Mouse (Mus musculus) stomach, embryonic 15.5 days (tissue): ENCODE measurements around the gene Siah1b. TPM values are rescaled to one million over a fixed set of nuclear protein-coding genes. Genes with fewer than 3 reads are reported as not detected.

Source experiments
- ATAC-seq: fragments of 200-750 bp; cut with Nextera tagmentation; 2 replicates; pipeline ENCODE4 v1.8.0; 2017; ENCODE audit warnings: low read depth, moderate number of reproducible peaks, moderate TSS enrichment; ENCODE audit not compliant: insufficient read depth, low FRiP score
- H3K27ac ChIP-seq: fragments of 300-500 bp; sonication (generic); 2 replicates; pipeline ENCODE4 v1.5.1; 2015; ENCODE audit warnings: mild to moderate bottlenecking, inconsistent platforms
- H3K27me3 ChIP-seq: fragments of 300-500 bp; sonication (generic); replicated peaks from 2 replicates; pipeline ENCODE4 v1.6.1; 2015; ENCODE audit warnings: inconsistent platforms
- H3K36me3 ChIP-seq: fragments of 300-500 bp; sonication (generic); 2 replicates; pipeline ENCODE4 v1.6.1; 2015; ENCODE audit warnings: inconsistent platforms
- H3K4me1 ChIP-seq: fragments of 300-500 bp; sonication (generic); 2 replicates; pipeline ENCODE4 v1.6.1; 2015; ENCODE audit warnings: inconsistent platforms
- H3K4me2 ChIP-seq: fragments of 300-500 bp; sonication (generic); 2 replicates; pipeline ENCODE4 v1.6.1; 2015; ENCODE audit warnings: mild to moderate bottlenecking, inconsistent platforms
- H3K4me3 ChIP-seq: fragments of 300-500 bp; sonication (generic); replicated peaks from 2 replicates; pipeline ENCODE4 v1.5.1; 2015; ENCODE audit warnings: inconsistent platforms
- H3K9ac ChIP-seq: fragments of 300-500 bp; sonication (generic); 2 replicates; pipeline ENCODE4 v1.6.1; 2015; ENCODE audit warnings: inconsistent platforms
- H3K9me3 ChIP-seq: fragments of 300-500 bp; sonication (generic); 2 replicates; pipeline ENCODE4 v1.6.1; 2016; ENCODE audit warnings: inconsistent platforms
- WGBS: fragments of 180-500 bp; shearing (Covaris S2); methylation state at CpG from one replicate; pipeline ENCODE4 v1.1.7; 2015; 5-methylcytosine and 5-hydroxymethylcytosine counted together
- polyA plus RNA-seq: library from polyadenylated mRNA; unstranded; fragments of >200 nt; fragmentation: Nextera tagmentation; extraction: Ambion mirVana; gene quantifications from 2 replicates; pipeline ENCODE4 v1.2.1, GENCODE M21; 2015

Gene Siah1b
- polyA plus RNA-seq, 1 experiment from 2014 or later: 22.5 TPM

DNA sequence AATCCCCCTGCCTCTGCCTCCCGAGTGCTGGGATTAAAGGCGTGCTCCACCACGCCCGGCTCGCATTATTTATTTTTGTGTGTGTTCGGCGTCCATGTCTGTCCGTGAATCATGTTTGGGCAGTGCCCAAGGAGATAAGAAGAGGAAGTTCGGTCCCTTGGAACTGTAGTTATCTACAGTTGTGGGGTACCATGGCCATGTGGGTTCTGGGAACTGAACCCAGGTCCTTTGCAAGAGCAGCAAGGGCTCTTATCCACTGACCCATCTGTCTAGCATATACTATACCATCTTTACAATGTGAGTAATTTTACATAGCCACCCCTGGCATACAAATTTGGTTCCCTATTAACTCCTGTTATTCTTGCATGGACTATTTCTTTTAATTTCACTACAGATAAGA lies 5.7 kb upstream of the Siah1b start:
- no peak overlapping the region for H3K9ac ChIP-seq
- H3K4me2 ChIP-seq: no peak overlapping the region
- H3K9me3 ChIP-seq: no peaks in the 10 kb centered on the region
- H3K4me3 ChIP-seq: no peak overlapping the region
- H3K27me3 ChIP-seq: no peaks in the 10 kb centered on the region
- 86% methylated on average over 9 of the region's 9 CpGs for WGBS
- no peaks in the 10 kb centered on the region for H3K36me3 ChIP-seq
- no peak for ATAC-seq
- H3K4me1 ChIP-seq: no peaks in the 10 kb centered on the region
- no peak overlapping the region for H3K27ac ChIP-seq

- H3K4me3 ChIP-seq: no peak overlapping the region
- H3K36me3 ChIP-seq: no peaks in the 10 kb centered on the region
- no peak overlapping the region for H3K27ac ChIP-seq
- no peak overlapping the region for H3K4me2 ChIP-seq
- H3K27me3 ChIP-seq: no peaks in the 10 kb centered on the region
- H3K9ac ChIP-seq: no peak overlapping the region
- 77% methylated on average over 4 of the region's 4 CpGs for WGBS
- no peaks in the 10 kb centered on the region for H3K4me1 ChIP-seq
- no peak for ATAC-seq
- H3K9me3 ChIP-seq: no peaks in the 10 kb centered on the region
Observed at GRCm38 (mm10) chrX:164068968-164069367, 7.3 kb downstream of the Siah1b start.

DNA sequence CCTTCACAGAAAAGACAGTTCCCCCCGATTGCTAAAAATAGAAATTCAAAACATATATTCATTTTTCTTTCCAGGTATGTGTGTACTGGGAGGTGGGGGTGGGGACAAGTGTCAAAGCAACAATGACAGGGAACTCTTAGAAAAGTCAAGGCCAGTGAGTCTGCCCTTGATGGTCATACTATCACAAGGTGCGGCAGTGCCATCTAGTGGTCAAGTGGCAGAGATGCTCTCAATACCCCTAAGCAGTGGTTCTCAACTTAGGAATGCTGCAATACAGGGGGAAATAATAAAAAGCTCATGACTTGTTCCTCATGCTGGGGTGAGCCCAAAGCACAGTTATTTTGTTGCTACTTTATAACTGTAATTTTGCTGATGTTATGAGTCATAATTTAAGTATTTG lies 10.1 kb downstream of the Siah1b start:
- peak; percentile 50; the same call in 1 of the 2 replicates for ATAC-seq
- Histone ChIP-seq H3K27me3 (no peaks in the 10 kb centered on the region), H3K27ac (no peak overlapping the region), H3K4me3 (no peak overlapping the region), H3K36me3 (no peaks in the 10 kb centered on the region), H3K9me3 (no peaks in the 10 kb centered on the region), H3K9ac (no peak overlapping the region), H3K4me1 (no peaks in the 10 kb centered on the region), H3K4me2 (no peak overlapping the region)
- WGBS: 13% methylated on average over 2 of the region's 2 CpGs

DNA sequence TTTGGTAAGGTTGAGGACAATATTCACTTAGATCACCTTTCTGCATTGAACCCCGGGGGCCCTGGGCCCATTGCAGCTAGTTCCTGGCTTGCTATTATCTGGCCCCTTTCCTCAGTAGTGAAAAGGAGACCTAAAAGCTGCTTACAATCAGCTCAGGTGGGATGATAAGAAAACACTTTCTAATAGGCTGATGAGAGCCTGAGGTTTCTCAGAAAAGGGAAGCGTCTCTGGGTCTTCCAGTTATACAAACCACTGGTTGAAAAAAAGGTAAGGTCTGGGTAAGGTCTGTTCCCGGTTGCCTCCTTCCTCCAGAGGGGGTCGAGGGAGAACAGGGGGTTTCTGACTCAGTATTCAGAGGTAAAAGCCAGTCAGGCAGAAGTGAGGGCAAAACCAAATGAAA lies 17.2 kb downstream of the Siah1b start:
- Histone ChIP-seq H3K9ac (no peak overlapping the region), H3K27ac (no peak overlapping the region), H3K4me3 (no peak overlapping the region)

DNA sequence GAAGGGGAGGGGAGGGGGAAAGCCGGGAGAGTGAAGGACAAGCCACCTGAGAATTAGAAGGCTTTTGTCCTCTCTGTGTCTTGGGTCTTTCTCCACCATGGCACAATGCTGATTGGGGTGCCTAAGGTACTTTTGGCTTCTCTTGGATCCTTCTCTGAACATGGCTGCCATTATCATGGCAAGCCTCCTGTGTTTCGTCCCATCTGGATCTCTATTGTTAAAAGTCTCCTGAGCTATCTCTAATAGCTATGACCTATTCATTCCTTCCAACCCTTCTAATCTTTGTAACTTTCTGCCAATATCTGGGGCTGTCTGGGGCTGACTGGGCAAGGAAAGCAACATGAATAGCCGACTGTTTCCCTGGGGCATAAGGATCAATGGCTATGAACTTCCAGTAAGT lies 17.8 kb downstream of the Siah1b start:
- no peak overlapping the region for H3K4me3 ChIP-seq
- H3K4me2 ChIP-seq: no peak overlapping the region
- 79% methylated on average over 3 of the region's 3 CpGs for WGBS
- H3K9ac ChIP-seq: no peak overlapping the region
- no peaks in the 10 kb centered on the region for H3K27me3 ChIP-seq
- no peak overlapping the region for H3K27ac ChIP-seq
- H3K4me1 ChIP-seq: no peaks in the 10 kb centered on the region
- no peaks in the 10 kb centered on the region for H3K36me3 ChIP-seq
- H3K9me3 ChIP-seq: no peaks in the 10 kb centered on the region
- ATAC-seq: no peak

More for the DNA sequence above, 17.2 kb downstream of the Siah1b start:
- WGBS: 68% methylated on average over 4 of the region's 4 CpGs
- no peak for ATAC-seq
- no peaks in the 10 kb centered on the region for H3K9me3 ChIP-seq
- no peaks in the 10 kb centered on the region for H3K4me1 ChIP-seq
- H3K36me3 ChIP-seq: no peaks in the 10 kb centered on the region
- H3K4me2 ChIP-seq: no peak overlapping the region
- H3K27me3 ChIP-seq: no peaks in the 10 kb centered on the region

DNA sequence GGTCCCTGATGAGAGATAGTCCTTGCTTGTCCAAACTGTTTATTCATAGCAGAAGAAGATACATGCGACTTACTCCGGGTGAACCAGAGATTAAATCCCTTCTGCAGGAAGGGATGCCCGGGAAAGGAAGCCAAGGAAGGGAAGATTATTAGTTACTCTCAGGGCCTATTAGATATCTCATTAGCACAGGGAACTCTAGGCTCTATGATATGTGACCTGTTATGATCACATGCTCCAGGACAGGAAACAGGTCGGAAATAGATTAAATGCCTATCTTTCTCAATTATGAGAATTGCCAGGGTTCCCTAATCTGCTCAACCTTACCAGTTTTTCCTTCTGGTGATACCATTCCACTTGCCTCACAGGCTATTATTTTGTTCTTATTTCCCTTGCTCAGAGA lies 20.6 kb downstream of the Siah1b start:
- Histone ChIP-seq H3K4me1 (no peaks in the 10 kb centered on the region), H3K4me2 (no peak overlapping the region), H3K27ac (no peak overlapping the region), H3K27me3 (no peaks in the 10 kb centered on the region), H3K9ac (no peak overlapping the region), H3K4me3 (no peak overlapping the region), H3K9me3 (no peaks in the 10 kb centered on the region), H3K36me3 (no peaks in the 10 kb centered on the region)
- no peak for ATAC-seq
- WGBS: 70% methylated on average over 4 of the region's 4 CpGs

- WGBS: 62% methylated on average over 2 of the region's 2 CpGs
- Histone ChIP-seq H3K4me3 (no peak overlapping the region), H3K9ac (no peak overlapping the region), H3K4me2 (no peak overlapping the region), H3K9me3 (no peaks in the 10 kb centered on the region), H3K36me3 (no peaks in the 10 kb centered on the region), H3K27me3 (no peaks in the 10 kb centered on the region), H3K4me1 (no peaks in the 10 kb centered on the region), H3K27ac (no peak overlapping the region)
- ATAC-seq: no peak
Observed at GRCm38 (mm10) chrX:164046736-164047135, 29.6 kb downstream of the Siah1b start.

- Histone ChIP-seq H3K4me2 (no peak overlapping the region), H3K9ac (no peak overlapping the region), H3K4me3 (no peak overlapping the region), H3K9me3 (no peaks in the 10 kb centered on the region), H3K27ac (no peak overlapping the region), H3K27me3 (no peaks in the 10 kb centered on the region), H3K4me1 (no peaks in the 10 kb centered on the region), H3K36me3 (no peaks in the 10 kb centered on the region)
- no peak for ATAC-seq
- WGBS: 61% methylated on average over 13 of the region's 13 CpGs
Observed at GRCm38 (mm10) chrX:164042069-164042468, 34.2 kb downstream of the Siah1b start.

- H3K36me3 ChIP-seq: no peaks in the 10 kb centered on the region
- ATAC-seq: no peak
- H3K27ac ChIP-seq: no peak overlapping the region
- H3K27me3 ChIP-seq: no peaks in the 10 kb centered on the region
- no peak overlapping the region for H3K9ac ChIP-seq
- 58% methylated on average over 2 of the region's 2 CpGs for WGBS
- H3K4me2 ChIP-seq: no peak overlapping the region
- no peaks in the 10 kb centered on the region for H3K4me1 ChIP-seq
- no peak overlapping the region for H3K4me3 ChIP-seq
- H3K9me3 ChIP-seq: no peaks in the 10 kb centered on the region
Observed at GRCm38 (mm10) chrX:164038882-164039281, 37.4 kb downstream of the Siah1b start.

- no peak overlapping the region for H3K4me2 ChIP-seq
- no peaks in the 10 kb centered on the region for H3K27me3 ChIP-seq
- H3K27ac ChIP-seq: no peak overlapping the region
- 75% methylated on average over 7 of the region's 7 CpGs for WGBS
- H3K9me3 ChIP-seq: no peaks in the 10 kb centered on the region
- H3K36me3 ChIP-seq: no peaks in the 10 kb centered on the region
- H3K9ac ChIP-seq: no peak overlapping the region
- H3K4me1 ChIP-seq: no peaks in the 10 kb centered on the region
- no peak for ATAC-seq
- H3K4me3 ChIP-seq: no peak overlapping the region
Observed at GRCm38 (mm10) chrX:164035931-164036330, 40.4 kb downstream of the Siah1b start.

DNA sequence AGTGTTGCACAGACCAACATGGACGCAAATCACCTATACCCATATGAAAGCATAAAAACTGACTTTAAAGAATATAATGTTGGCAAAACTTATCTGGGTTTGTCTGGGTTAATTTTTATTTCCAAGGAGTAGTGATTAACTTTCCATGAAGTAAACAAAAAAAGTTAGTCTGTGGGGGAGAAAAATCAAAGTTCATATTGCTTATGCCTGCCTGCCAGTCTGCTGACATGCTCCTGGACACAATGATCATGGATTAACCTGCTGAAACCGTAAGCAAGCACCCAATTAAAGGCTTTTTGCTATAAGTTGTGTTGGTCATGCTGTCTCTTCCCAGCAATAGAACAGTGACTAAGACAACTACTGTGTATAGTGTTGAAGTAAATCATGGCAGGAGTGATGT lies 40.9 kb downstream of the Siah1b start:
- no peaks in the 10 kb centered on the region for H3K9me3 ChIP-seq
- H3K4me1 ChIP-seq: no peaks in the 10 kb centered on the region
- no peak overlapping the region for H3K27ac ChIP-seq
- ATAC-seq: no peak
- 84% methylated on average over 2 of the region's 2 CpGs for WGBS
- H3K9ac ChIP-seq: no peak overlapping the region
- H3K4me3 ChIP-seq: no peak overlapping the region
- H3K27me3 ChIP-seq: no peaks in the 10 kb centered on the region
- no peak overlapping the region for H3K4me2 ChIP-seq
- no peaks in the 10 kb centered on the region for H3K36me3 ChIP-seq

GRCm38 (mm10) chrX:164032526-164032925 lies 43.8 kb downstream of the Siah1b start:
- no peaks in the 10 kb centered on the region for H3K36me3 ChIP-seq
- H3K9ac ChIP-seq: no peak overlapping the region
- 84% methylated on average over 7 of the region's 7 CpGs for WGBS
- ATAC-seq: no peak
- no peak overlapping the region for H3K27ac ChIP-seq
- H3K27me3 ChIP-seq: no peaks in the 10 kb centered on the region
- no peaks in the 10 kb centered on the region for H3K4me1 ChIP-seq
- H3K4me2 ChIP-seq: no peak overlapping the region
- H3K9me3 ChIP-seq: no peaks in the 10 kb centered on the region
- no peak overlapping the region for H3K4me3 ChIP-seq

- H3K9ac ChIP-seq: no peak within 1 kb of the TSS
- WGBS: 15% methylated on average over 22 of the region's 22 CpGs
Observed at GRCm38 (mm10) chrX:164027607-164028289, 48.5 kb downstream of the Siah1b start, which contains the start of gene Car5b. TSS of gene Car5b (minus strand) at chrX:164027997.

More at GRCm38 (mm10) chrX:164027607-164028289, 48.5 kb downstream of the Siah1b start, which contains the start of gene Car5b:
- H3K4me1 ChIP-seq: no peaks in the 10 kb centered on the region
- H3K27me3 ChIP-seq: no peaks in the 10 kb centered on the region
- H3K4me2 ChIP-seq: peak within 1 kb of the TSS; percentile 57
- H3K4me3 ChIP-seq: peak within 1 kb of the TSS; percentile 41
- H3K36me3 ChIP-seq: no peaks in the 10 kb centered on the region
- peak; percentile 99 for ATAC-seq
- no peaks in the 10 kb centered on the region for H3K9me3 ChIP-seq
- no peak within 1 kb of the TSS for H3K27ac ChIP-seq
